Mouse (Mus musculus) forebrain, embryonic 13.5 days (tissue): ENCODE measurements around the gene Dlg4. TPM values are rescaled to one million over a fixed set of nuclear protein-coding genes. Genes with fewer than 3 reads are reported as not detected.

Experiments
- ATAC-seq: fragments of 200-750 bp; cut with Nextera tagmentation; 2 replicates; pipeline ENCODE4 v1.8.0; 2017
- H3K27ac ChIP-seq: fragments of 300-500 bp; sonication (generic); 2 replicates; pipeline ENCODE4 v1.5.1; 2015; ENCODE audit warnings: inconsistent platforms, mild to moderate bottlenecking, moderate library complexity
- H3K27me3 ChIP-seq: fragments of 300-500 bp; sonication (generic); 2 replicates; pipeline ENCODE4 v1.6.1; 2015; ENCODE audit warnings: mild to moderate bottlenecking, inconsistent platforms
- H3K36me3 ChIP-seq: fragments of 300-500 bp; sonication (generic); 2 replicates; pipeline ENCODE4 v1.6.1; 2015; ENCODE audit warnings: mild to moderate bottlenecking, inconsistent platforms; ENCODE audit not compliant: poor library complexity, severe bottlenecking
- H3K4me1 ChIP-seq: fragments of 300-500 bp; sonication (generic); 2 replicates; pipeline ENCODE4 v1.6.1; 2015; ENCODE audit warnings: inconsistent platforms
- H3K4me2 ChIP-seq: fragments of 300-500 bp; sonication (generic); 2 replicates; pipeline ENCODE4 v1.6.1; 2015; ENCODE audit warnings: inconsistent platforms, mild to moderate bottlenecking, moderate library complexity
- H3K4me3 ChIP-seq: fragments of 300-500 bp; sonication (generic); 2 replicates; pipeline ENCODE4 v1.5.1; 2015; ENCODE audit warnings: mild to moderate bottlenecking, inconsistent platforms
- H3K9ac ChIP-seq: fragments of 300-500 bp; sonication (generic); 2 replicates; pipeline ENCODE4 v1.6.1; 2015; ENCODE audit warnings: mild to moderate bottlenecking, inconsistent platforms
- H3K9me3 ChIP-seq: fragments of 300-500 bp; sonication (generic); replicated peaks from 2 replicates; pipeline ENCODE4 v1.6.1; 2016; ENCODE audit warnings: inconsistent platforms
- WGBS: fragments of 180-500 bp; shearing (Covaris S2); methylation state at CpG from one replicate; pipeline ENCODE4 v1.1.7; 2015; 5-methylcytosine and 5-hydroxymethylcytosine counted together
- polyA plus RNA-seq: library from polyadenylated mRNA; unstranded; fragments of >200 nt; fragmentation: Nextera tagmentation; extraction: Ambion mirVana; gene quantifications from 2 replicates; pipeline ENCODE4 v1.2.1, GENCODE M21; 2015

Gene Dlg4
- polyA plus RNA-seq, 1 experiment from 2014 or later = 26.2 TPM

- no peak overlapping the region for H3K4me3 ChIP-seq
Observed at GRCm38 (mm10) chr11:69998567-69999491, 17.9 kb upstream of the Dlg4 start.

GRCm38 (mm10) chr11:69999666-70000065 lies 17.1 kb upstream of the Dlg4 start:
- H3K27me3 ChIP-seq = no peaks in the 10 kb centered on the region
- H3K4me2 ChIP-seq = peak overlapping the region; percentile 88; the same call in 1 of the 2 replicates
- peaks cover 58% of the 10 kb centered on the region for H3K4me1 ChIP-seq
- ATAC-seq = no peak
- 83% methylated on average over 8 of the region's 8 CpGs for WGBS
- H3K27ac ChIP-seq = 0 out of 2 replicates have a peak overlapping the region, but pooled peaks have one; percentile 62
- peak overlapping the region; percentile 69 for H3K4me3 ChIP-seq
- H3K36me3 ChIP-seq = peaks cover 30% of the 10 kb centered on the region
- H3K9ac ChIP-seq = no peak overlapping the region
- H3K9me3 ChIP-seq = no peaks in the 10 kb centered on the region

More at GRCm38 (mm10) chr11:69998567-69999491, 17.9 kb upstream of the Dlg4 start:
- Histone ChIP-seq H3K36me3 (peaks cover 36% of the 10 kb centered on the region), H3K9ac (no peak overlapping the region), H3K4me2 (peak overlapping the region; percentile 10; the same call in 1 of the 2 replicates), H3K9me3 (no peaks in the 10 kb centered on the region), H3K4me1 (peaks cover 57% of the 10 kb centered on the region), H3K27ac (no peak overlapping the region), H3K27me3 (no peaks in the 10 kb centered on the region)
- 92% methylated on average over 27 of the region's 27 CpGs for WGBS
- no peak for ATAC-seq

- H3K4me1 ChIP-seq = peaks cover 53% of the 10 kb centered on the region
- under 1% methylated on average over 48 of the region's 48 CpGs for WGBS
- H3K36me3 ChIP-seq = peaks cover 38% of the 10 kb centered on the region
- no peaks in the 10 kb centered on the region for H3K27me3 ChIP-seq
- H3K27ac ChIP-seq = peak within 1 kb of the TSS; percentile 95
- H3K4me3 ChIP-seq = peak within 1 kb of the TSS; percentile 69
- H3K9ac ChIP-seq = peak within 1 kb of the TSS; percentile 86
- peak within 1 kb of the TSS; percentile 88 for H3K4me2 ChIP-seq
- H3K9me3 ChIP-seq = no peaks in the 10 kb centered on the region
- peak; percentile 67 for ATAC-seq
Observed at GRCm38 (mm10) chr11:70000396-70000898, 16.3 kb upstream of the Dlg4 start, which contains the start of gene Dvl2. Gene Dvl2 (plus strand): TSS chr11:70000595.

GRCm38 (mm10) chr11:70001159-70001558 lies 15.6 kb upstream of the Dlg4 start:
- H3K4me1 ChIP-seq = peaks cover 53% of the 10 kb centered on the region

GRCm38 (mm10) chr11:70001865-70002264 lies 14.9 kb upstream of the Dlg4 start:
- Histone ChIP-seq H3K4me3 (peak overlapping the region; percentile 69), H3K27me3 (no peaks in the 10 kb centered on the region), H3K27ac (no peak overlapping the region), H3K4me1 (peaks cover 53% of the 10 kb centered on the region), H3K36me3 (peaks cover 52% of the 10 kb centered on the region), H3K4me2 (peak overlapping the region; percentile 88), H3K9ac (peak overlapping the region; percentile 86), H3K9me3 (no peaks in the 10 kb centered on the region)
- ATAC-seq = no peak

More at GRCm38 (mm10) chr11:70001159-70001558, 15.6 kb upstream of the Dlg4 start:
- H3K9ac ChIP-seq = peak overlapping the region; percentile 86
- no peaks in the 10 kb centered on the region for H3K27me3 ChIP-seq
- H3K4me3 ChIP-seq = peak overlapping the region; percentile 69
- H3K4me2 ChIP-seq = peak overlapping the region; percentile 88
- 16% methylated on average over 8 of the region's 8 CpGs for WGBS
- ATAC-seq = no peak
- H3K9me3 ChIP-seq = no peaks in the 10 kb centered on the region
- peak overlapping the region; percentile 95 for H3K27ac ChIP-seq
- peaks cover 45% of the 10 kb centered on the region for H3K36me3 ChIP-seq

- peaks cover 50% of the 10 kb centered on the region for H3K4me1 ChIP-seq
- H3K4me3 ChIP-seq = peak overlapping the region; percentile 69
- peaks cover 58% of the 10 kb centered on the region for H3K36me3 ChIP-seq
- no peaks in the 10 kb centered on the region for H3K9me3 ChIP-seq
- no peak for ATAC-seq
- WGBS = 95% methylated on average over 2 of the region's 2 CpGs
- peak overlapping the region; percentile 34; the same call in 1 of the 2 replicates for H3K9ac ChIP-seq
- H3K27me3 ChIP-seq = no peaks in the 10 kb centered on the region
- H3K4me2 ChIP-seq = peak overlapping the region; percentile 88
- H3K27ac ChIP-seq = no peak overlapping the region
Observed at GRCm38 (mm10) chr11:70002471-70002870, 14.3 kb upstream of the Dlg4 start.

GRCm38 (mm10) chr11:70005521-70005920 lies 11.2 kb upstream of the Dlg4 start:
- Histone ChIP-seq H3K36me3 (peaks cover 62% of the 10 kb centered on the region), H3K9me3 (no peaks in the 10 kb centered on the region), H3K4me1 (peaks cover 34% of the 10 kb centered on the region), H3K4me2 (no peak overlapping the region), H3K9ac (no peak overlapping the region), H3K4me3 (no peak overlapping the region), H3K27me3 (no peaks in the 10 kb centered on the region), H3K27ac (no peak overlapping the region)
- ATAC-seq = no peak
- WGBS = 57% methylated on average over 5 of the region's 5 CpGs

GRCm38 (mm10) chr11:70010033-70010432 lies 6.7 kb upstream of the Dlg4 start:
- WGBS = 91% methylated on average over 6 of the region's 6 CpGs
- H3K36me3 ChIP-seq = peaks cover 90% of the 10 kb centered on the region

GRCm38 (mm10) chr11:70010548-70010947 lies 6.2 kb upstream of the Dlg4 start:
- no peaks in the 10 kb centered on the region for H3K9me3 ChIP-seq
- peaks cover 15% of the 10 kb centered on the region for H3K4me1 ChIP-seq
- WGBS = 90% methylated on average over 12 of the region's 12 CpGs
- no peak overlapping the region for H3K27ac ChIP-seq
- H3K4me2 ChIP-seq = no peak overlapping the region
- no peak for ATAC-seq
- H3K4me3 ChIP-seq = no peak overlapping the region
- H3K27me3 ChIP-seq = no peaks in the 10 kb centered on the region
- H3K36me3 ChIP-seq = peaks cover 85% of the 10 kb centered on the region
- no peak overlapping the region for H3K9ac ChIP-seq

More at GRCm38 (mm10) chr11:70010033-70010432, 6.7 kb upstream of the Dlg4 start:
- no peak overlapping the region for H3K4me2 ChIP-seq
- no peak for ATAC-seq
- peaks cover 9% of the 10 kb centered on the region for H3K4me1 ChIP-seq
- H3K9ac ChIP-seq = no peak overlapping the region
- H3K27ac ChIP-seq = no peak overlapping the region
- no peaks in the 10 kb centered on the region for H3K9me3 ChIP-seq
- no peaks in the 10 kb centered on the region for H3K27me3 ChIP-seq
- no peak overlapping the region for H3K4me3 ChIP-seq

- Histone ChIP-seq H3K36me3 (peaks cover 81% of the 10 kb centered on the region), H3K27me3 (no peaks in the 10 kb centered on the region), H3K4me2 (no peak overlapping the region), H3K4me1 (peaks cover 16% of the 10 kb centered on the region), H3K27ac (no peak overlapping the region), H3K4me3 (no peak overlapping the region), H3K9ac (no peak overlapping the region), H3K9me3 (no peaks in the 10 kb centered on the region)
- no peak for ATAC-seq
- WGBS = 78% methylated on average over 10 of the region's 10 CpGs
Observed at GRCm38 (mm10) chr11:70010961-70011360, 5.8 kb upstream of the Dlg4 start.

- H3K4me1 ChIP-seq = peaks cover 26% of the 10 kb centered on the region
- WGBS = 81% methylated on average over 9 of the region's 9 CpGs
- H3K4me2 ChIP-seq = no peak overlapping the region
- no peak overlapping the region for H3K4me3 ChIP-seq
- 0 out of 2 replicates have a peak overlapping the region, but pooled peaks have one; percentile 26 for H3K9ac ChIP-seq
- ATAC-seq = no peak
- H3K27ac ChIP-seq = no peak overlapping the region
- no peaks in the 10 kb centered on the region for H3K27me3 ChIP-seq
- H3K36me3 ChIP-seq = peaks cover 62% of the 10 kb centered on the region
- no peaks in the 10 kb centered on the region for H3K9me3 ChIP-seq
Observed at GRCm38 (mm10) chr11:70012931-70013330, 3.8 kb upstream of the Dlg4 start.

- 93% methylated on average over 3 of the region's 3 CpGs for WGBS
- Histone ChIP-seq H3K4me2 (no peak overlapping the region), H3K27me3 (no peaks in the 10 kb centered on the region), H3K27ac (no peak overlapping the region), H3K9me3 (no peaks in the 10 kb centered on the region), H3K4me1 (peaks cover 28% of the 10 kb centered on the region), H3K9ac (no peak overlapping the region), H3K36me3 (peaks cover 57% of the 10 kb centered on the region), H3K4me3 (no peak overlapping the region)
- ATAC-seq = no peak
Observed at GRCm38 (mm10) chr11:70013408-70013807, 3.3 kb upstream of the Dlg4 start.
